Mouse (Mus musculus): ENCODE results near the gene Rapsn. TPM values are rescaled to one million over a fixed set of nuclear protein-coding genes. Genes with fewer than 3 reads are reported as not detected.

The Rapsn gene
- total RNA-seq, 2 experiments from 2014 or later, result 1.7 to 5.0 TPM

DNA sequence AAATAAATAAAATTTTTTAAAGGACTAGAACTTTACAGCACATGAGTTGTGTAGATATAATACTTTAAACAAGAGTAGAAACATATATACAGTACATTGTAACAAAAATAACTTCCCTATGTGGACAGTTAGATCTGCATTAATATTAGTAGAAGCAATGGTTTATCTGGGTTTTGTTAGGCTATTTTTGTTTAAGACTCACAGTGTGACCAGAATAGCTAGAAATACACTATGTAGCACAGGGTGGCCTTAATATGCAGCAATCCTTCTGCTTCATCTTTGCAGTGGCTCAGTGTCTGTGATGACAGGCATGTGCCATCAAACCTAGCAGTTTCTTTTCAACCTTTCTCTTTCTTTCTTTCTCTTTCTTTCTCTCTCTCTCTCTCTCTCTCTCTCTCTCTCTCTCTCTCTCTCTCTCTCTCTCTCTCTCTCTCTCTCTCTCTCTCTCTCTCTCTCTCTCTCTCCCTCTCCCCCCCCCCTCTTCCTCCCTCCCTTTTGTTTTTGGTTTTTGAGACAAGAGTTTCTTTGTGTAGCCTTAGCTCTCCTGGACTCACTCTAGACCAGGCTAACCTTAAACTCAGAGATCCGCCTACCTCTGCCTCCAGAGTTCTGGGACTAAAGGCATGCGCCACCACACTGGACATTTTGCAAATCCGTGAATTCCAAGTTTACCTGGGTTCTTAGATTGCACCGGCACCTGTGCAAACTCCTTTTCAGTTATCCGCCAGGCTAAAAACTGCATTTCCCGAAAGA lies 17.9 kb downstream of the Rapsn start:
- DNase-seq, result no peak

GRCm38 (mm10) chr2:91053934-91054382 lies 18.5 kb downstream of the Rapsn start, which contains the start of gene Psmc3:
Psmc3 (plus strand) TSS chr2:91054009.
- DNase-seq, result peak; percentile 98

- no peak for DNase-seq
Measured at GRCm38 (mm10) chr2:91058435-91058834, 23.0 kb downstream of the Rapsn start.

DNA sequence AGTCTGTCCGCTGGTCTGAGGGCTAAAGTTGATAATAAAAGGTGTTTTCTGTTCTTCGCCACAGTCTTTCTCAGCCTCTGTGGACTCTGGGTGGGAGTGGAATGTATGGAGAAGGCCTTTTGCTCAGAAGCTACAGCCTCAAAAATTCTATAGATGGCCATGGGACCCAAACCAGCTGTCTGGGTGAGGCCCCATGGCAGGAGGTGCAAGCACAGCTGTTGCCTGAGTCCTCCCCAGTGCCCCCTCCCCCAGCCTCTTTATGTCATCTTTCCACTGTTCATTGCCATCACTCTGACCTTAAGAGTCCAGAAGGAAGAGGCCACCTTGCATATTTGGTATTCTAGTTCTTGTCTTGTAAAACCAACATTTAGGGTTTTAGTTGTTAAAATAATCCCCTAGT lies 24.0 kb downstream of the Rapsn start:
- DNase-seq, result no peak

DNA sequence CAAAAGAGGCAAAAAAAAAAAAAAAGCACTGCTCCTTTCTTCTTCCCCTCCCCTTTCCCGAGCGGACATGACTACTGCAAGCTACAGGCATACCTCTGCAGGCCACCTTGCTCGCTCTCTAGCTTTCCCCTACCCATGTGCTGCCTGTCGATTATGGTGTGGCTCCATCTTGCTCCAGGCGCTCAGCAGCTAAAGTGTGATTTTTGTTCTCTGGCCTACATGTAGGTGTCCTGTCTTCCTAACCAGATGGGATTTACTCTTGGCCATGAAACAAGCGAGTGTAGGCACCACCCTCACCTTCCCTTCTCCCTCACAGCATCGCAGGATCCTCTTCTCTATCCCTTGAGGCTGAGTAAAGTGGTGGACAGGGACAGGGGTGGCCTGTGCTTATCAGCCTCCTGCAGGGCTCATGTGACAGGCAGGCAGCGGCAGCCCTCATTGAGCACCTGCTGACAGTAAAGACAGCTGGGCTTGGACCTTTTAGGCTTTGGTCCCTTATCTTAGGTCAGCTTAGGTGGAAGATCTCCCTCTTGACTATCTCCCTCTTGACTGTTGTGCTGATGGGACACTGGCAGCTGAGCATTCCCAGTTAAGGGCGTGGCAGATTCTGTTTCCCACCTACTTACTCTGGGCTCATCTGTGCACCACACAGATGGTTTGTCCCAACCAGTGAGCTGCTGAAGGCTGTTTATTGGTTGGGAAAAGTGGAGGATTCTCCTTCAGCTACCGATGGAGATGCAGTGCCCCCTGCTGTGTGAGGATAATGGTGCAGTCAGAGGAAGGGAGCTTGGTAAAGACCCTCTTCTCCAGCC lies 25.3 kb downstream of the Rapsn start:
- peak; percentile 60 for DNase-seq

DNA sequence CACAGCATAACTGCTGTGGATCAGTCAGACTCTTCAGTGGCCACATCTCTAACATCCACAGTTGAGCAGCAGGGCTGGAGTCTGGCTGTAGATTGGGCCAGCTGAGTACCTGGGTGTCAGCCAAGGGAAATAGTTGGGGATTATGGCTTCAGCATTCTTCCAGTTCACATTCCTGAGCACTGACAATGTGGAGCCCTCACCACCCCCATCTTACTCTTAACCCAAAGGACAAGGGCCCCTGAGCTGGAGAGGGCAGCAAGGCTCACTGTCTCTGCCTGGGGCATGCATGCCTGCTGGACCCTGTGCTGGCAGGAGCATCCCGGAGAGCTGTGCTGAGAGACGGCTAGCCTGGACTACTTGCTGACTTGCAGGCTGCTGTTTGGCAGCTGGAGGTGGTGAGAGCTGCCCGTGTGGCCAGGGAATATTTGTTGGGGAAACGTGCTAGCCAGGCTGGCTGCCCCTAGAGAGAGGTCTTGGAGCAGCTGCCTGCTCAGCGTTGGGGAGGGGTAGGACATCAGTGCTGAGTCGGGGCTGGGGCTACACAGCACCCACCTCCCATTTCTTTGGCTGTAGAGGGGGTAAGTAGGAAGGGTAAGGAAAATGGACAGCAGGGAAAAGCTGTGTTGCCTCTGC lies 26.5 kb downstream of the Rapsn start:
- DNase-seq, result no peak

DNA sequence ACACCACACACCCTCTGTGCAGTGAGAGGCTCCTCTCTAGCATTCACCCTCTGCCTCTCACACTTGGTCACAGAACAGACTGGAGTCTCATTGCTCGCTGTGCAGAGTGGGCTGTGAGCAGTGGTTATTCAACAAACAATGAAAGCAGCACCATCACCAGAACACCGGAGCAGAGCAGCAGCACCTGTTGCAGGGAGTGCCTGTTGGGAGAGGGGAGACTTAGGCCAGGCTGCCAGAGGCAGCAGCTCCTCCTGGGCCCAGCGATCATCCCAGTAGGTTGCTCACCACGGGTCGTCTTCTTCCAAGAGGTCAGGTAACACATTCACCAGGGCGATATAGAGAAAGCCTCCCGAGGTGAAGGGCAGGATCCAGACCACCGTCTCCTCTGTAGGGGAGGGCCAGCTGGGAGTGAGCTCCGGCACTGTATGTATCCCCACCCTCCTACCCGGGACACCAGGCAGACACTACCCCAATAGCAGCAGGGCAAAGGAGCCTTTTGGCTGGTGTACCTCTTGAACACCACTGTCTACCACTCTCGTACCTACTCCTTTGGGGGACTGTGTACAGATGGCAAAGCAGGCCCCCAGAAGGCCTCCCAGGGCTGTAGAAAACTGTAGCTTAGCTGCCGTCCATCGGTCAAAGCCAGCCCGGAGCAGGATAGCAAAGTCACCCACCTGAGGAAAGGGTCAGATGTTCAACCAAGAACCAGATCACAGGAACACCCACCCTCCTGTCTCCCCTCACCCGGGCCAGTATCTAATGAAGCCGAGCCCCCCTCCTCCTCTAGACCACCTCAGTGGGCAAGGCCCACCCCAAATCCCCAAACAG lies 27.6 kb downstream of the Rapsn start:
- DNase-seq, result no peak

DNA sequence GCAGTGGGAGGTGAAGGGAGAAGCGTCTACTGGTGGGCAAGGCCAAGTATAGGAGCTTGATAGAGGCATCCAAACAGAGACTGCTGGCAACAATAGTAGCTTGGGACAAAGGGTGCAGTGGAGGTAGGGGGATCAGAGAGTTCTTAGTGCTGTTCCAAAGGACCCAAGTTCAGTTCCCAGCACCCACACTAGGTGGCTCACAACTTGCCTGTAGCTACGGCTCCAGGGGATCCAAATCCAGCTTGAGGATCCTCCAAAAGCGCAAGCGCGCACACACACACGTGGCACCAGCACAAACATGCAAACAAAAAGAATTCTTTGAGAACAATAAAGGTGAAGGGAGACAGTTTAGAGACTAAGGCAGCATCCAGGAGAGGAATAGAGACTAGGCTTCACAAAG lies 28.8 kb downstream of the Rapsn start:
- DNase-seq, result no peak

DNA sequence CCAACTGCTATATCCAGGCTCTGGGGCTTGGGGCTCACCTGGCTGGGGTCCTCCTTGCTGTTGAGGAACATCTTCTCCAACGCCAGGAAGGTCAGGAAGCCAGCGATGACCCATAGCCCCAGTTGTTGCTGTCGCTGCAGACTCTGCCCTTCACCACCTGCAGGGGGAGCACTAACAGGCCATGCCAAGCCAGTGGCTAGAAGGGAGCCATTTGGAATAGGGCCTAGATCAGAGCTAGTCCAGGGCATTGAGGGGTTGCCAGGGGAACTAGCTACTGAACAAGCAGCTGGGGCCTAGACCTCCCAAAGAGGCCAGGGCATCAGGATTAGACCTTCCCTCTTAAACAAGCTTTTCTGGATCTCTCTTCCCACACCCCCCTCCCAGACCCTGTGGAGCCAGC lies 30.1 kb downstream of the Rapsn start:
- peak; percentile 72 for DNase-seq

DNA sequence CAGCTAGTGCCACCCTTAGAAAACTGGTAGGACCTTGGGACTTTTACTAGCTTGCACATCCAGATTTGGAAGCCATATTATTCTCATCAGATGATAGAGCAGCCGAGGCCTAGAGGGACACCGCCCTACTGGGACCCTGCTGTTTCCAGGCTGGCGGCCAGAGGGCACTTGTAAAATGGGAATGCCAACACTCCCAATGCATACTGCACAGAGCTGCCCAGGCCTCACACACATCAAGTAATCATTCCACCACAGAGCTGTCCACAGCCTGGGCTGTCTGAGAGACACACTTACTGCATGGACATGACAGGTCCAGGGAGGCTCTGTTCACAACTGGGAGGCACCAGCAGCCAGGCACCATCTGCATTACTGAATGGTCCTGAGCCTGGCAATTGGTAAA lies 31.0 kb downstream of the Rapsn start:
- DNase-seq, result no peak

GRCm38 (mm10) chr2:91068162-91068871 lies 32.9 kb downstream of the Rapsn start:
- no peak for DNase-seq

GRCm38 (mm10) chr2:91068872-91069165 lies 33.4 kb downstream of the Rapsn start:
- DNase-seq, result no peak

- DNase-seq, result peak; percentile 30
Measured at GRCm38 (mm10) chr2:91069306-91070000, 34.0 kb downstream of the Rapsn start.

DNA sequence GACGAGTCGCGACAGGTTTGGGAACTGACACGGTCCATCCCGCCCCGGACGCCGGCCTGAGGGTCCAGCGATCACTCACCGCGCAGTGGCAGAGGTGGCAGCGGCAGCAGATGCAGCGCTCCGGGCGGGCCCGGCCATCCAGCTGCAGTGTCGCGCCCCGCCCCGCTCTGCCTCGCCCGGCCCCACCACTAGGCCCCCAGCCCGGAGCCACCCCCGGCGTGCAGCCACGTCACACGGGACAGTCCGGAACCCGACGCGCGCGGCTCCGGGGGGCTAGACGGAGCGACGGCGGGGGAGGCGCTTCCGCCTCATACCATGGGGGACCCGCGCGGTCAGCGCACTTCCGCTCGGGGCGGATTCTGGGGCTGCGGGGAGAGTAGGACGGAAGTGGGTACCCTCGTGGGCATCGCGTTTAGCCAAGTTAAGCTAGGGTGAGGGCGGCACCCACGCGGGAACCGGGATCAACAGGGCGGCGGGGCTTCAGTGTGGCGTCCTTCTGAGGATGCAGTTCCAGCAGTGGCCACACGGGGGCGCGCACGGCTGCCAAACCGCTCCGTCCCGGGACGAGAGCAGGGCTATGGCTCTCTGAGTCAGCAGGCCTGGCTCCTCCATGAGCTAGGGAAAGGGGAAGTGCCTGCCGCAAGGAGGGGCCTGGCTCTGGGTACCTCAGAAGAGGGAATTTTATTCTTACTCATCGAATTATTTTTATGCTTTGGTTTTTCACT lies 34.8 kb downstream of the Rapsn start, which contains the start of gene Slc39a13:
Gene Slc39a13, minus strand, starts transcription at position 342 of the 725 bp plus-strand sequence.
- peak; percentile 97 for DNase-seq

GRCm38 (mm10) chr2:91071059-91071458 lies 35.6 kb downstream of the Rapsn start:
- no peak for DNase-seq

DNA sequence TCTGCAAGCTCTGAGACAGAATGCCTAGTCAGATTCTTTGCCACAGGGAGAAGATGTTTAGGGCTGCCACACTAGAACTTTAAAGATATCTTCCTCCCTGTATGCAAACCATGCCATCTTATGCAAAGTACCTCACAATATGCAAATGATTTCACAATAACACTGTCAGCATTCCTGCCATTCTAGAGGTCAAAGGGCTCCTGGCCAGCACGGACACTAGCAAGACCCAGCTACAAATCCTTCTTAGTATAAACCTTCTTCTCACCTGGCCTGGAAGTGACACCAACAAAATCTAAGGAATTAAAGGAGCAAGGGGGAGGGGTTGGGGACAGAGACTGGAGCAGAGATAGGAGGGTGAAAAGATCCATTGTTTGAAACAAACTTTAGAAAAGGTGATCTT lies 36.7 kb downstream of the Rapsn start:
- no peak for DNase-seq

DNA sequence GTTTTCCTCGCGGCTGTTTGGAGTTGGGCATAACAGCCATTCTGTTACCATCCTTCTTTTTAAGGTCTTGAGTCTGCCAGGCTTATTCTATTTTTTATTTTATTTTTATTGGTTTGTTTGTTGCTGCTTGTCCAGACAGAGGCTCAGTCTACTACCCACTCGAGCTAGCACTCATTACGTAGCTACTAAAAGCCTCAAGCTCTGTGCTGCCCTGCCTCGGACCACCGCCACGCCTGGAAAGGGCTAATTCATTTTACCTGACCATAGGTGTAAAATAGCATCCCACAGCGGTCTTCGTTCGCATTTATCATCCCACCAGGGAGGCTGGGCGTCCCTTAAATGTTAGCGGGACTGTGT lies 42.5 kb downstream of the Rapsn start:
- no peak for DNase-seq

DNA sequence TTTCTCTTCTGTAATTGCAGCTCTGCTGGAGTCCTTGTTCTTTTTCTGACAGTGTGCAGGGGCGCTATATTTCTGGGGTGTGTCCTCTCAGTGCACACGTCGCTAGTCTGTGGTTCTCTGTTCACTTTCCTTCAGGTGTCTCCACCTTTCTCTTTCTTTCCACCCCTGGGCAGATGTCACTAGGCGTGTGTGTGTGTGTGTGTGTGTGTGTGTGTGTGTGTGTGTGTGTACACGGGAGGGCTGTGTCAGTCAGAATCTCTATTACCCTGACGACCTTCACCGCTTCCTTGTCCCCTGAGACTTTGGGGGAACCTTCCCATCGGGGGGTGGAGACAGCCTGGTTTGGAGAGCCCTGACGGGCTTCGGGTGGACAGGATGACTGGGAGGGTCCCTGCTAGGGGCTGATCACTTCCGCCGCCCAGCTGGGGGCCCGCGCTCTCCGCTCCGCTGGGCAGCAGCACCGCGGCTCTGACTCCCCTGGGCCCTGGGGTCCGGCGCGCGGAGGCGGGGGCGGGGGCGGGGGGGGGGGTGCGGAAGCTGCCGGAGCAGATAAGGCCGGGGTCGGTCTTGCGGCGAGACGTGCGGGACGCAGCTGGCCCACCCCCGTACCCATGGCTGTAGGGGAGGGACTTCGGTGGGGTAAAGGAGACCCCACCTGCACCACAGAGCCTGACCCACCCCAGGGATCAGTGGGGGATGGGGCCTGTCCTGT lies 43.0 kb downstream of the Rapsn start:
- no peak for DNase-seq

DNA sequence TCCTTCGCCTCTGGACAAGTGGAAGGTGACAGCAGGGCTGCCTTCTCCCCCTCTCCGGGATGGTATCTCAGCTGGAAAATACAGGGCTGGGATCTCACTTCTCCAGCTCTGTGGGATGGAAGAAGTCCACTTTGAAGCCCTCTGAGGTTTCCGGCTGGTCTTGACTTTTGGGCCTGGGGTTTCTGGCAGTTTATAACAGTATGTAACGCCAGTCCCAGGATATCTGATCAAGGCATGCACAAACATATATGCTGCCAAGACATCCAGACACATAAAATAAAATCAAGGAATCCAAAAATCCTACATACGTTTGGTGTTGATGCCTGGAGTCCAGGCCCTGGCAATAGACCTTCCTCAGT lies 43.6 kb downstream of the Rapsn start:
- DNase-seq, result no peak

Measured in adrenal gland, postnatal 10 days (tissue).